Mouse (Mus musculus): ENCODE measurements at regions not wholly inside any gene's neighbourhood (a gene's known extent, or its start where the extent isn't known, plus 50 kb on each side); places are given as distances from the start of the nearest gene placed in this dataset.

GRCm38 (mm10) chr13:5964626-5965025, 103.3 kb downstream of the Klf6 start:
- WGBS (ENCODE audit: insufficient replicate concordance) = 94% methylated on average over 1 of the region's 1 CpGs
- no peak for ATAC-seq (replicated peaks; ENCODE audit: insufficient number of reproducible peaks, low FRiP score, low TSS enrichment)
- H3K4me1 ChIP-seq (ENCODE audit: control insufficient read depth, insufficient read depth, low read length) = no peaks in the 10 kb centered on the region

GRCm38 (mm10) chr13:5978615-5979014, 117.3 kb downstream of the Klf6 start:
- no peak overlapping the region for H3K4me3 ChIP-seq (ENCODE audit: low read depth, low read length)
- WGBS (ENCODE audit: insufficient replicate concordance) = 67% methylated on average over 1 of the region's 1 CpGs
- no peaks in the 10 kb centered on the region for H3K9me3 ChIP-seq (replicated peaks; ENCODE audit: control insufficient read depth, low read length)
- no peaks in the 10 kb centered on the region for H3K4me1 ChIP-seq (ENCODE audit: control insufficient read depth, insufficient read depth, low read length)
- H3K27me3 ChIP-seq (ENCODE audit: control insufficient read depth, insufficient read depth, low read length) = no peaks in the 10 kb centered on the region
- no peak overlapping the region for H3K9ac ChIP-seq (ENCODE audit: low read depth, low read length)
- H3K27ac ChIP-seq (ENCODE audit: low read depth, low read length) = no peak overlapping the region
- H3K36me3 ChIP-seq (ENCODE audit: control insufficient read depth, insufficient read depth, low read length) = no peaks in the 10 kb centered on the region
- no peak for ATAC-seq (replicated peaks; ENCODE audit: insufficient number of reproducible peaks, low FRiP score, low TSS enrichment)
- H3K4me2 ChIP-seq = no peak overlapping the region

More at GRCm38 (mm10) chr13:5964626-5965025, 103.3 kb downstream of the Klf6 start:
- Histone ChIP-seq H3K27ac (ENCODE audit: low read depth, low read length) (no peak overlapping the region), H3K4me2 (no peak overlapping the region), H3K4me3 (ENCODE audit: low read depth, low read length) (no peak overlapping the region), H3K27me3 (ENCODE audit: control insufficient read depth, insufficient read depth, low read length) (no peaks in the 10 kb centered on the region), H3K9me3 (replicated peaks; ENCODE audit: control insufficient read depth, low read length) (no peaks in the 10 kb centered on the region), H3K36me3 (ENCODE audit: control insufficient read depth, insufficient read depth, low read length) (no peaks in the 10 kb centered on the region), H3K9ac (ENCODE audit: low read depth, low read length) (no peak overlapping the region)

DNA sequence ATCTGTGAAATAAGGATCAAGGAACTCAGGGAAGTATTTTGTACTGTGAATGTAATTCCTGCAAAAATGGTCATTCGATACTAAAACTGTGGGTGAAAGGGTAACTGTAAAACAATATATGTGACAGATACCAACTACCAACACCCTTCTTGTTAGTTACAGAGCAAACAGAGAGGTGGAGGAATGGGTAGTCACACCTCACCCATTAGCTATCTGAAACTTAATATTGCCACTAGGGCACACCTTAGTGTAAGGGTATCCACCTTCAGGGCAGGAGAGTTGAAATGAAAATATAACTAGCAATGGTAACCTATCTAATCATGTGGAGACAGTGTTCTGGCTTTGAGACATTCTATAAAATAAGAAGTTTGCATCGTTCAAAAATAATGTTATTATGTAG, 126.2 kb downstream of the Klf6 start:
- Histone ChIP-seq H3K27me3 (ENCODE audit: control insufficient read depth, insufficient read depth, low read length) (no peaks in the 10 kb centered on the region), H3K27ac (ENCODE audit: low read depth, low read length) (no peak overlapping the region), H3K4me3 (ENCODE audit: low read depth, low read length) (no peak overlapping the region), H3K4me2 (no peak overlapping the region), H3K4me1 (ENCODE audit: control insufficient read depth, insufficient read depth, low read length) (no peaks in the 10 kb centered on the region), H3K9ac (ENCODE audit: low read depth, low read length) (no peak overlapping the region), H3K36me3 (ENCODE audit: control insufficient read depth, insufficient read depth, low read length) (no peaks in the 10 kb centered on the region), H3K9me3 (replicated peaks; ENCODE audit: control insufficient read depth, low read length) (no peaks in the 10 kb centered on the region)
- ATAC-seq (replicated peaks; ENCODE audit: insufficient number of reproducible peaks, low FRiP score, low TSS enrichment) = no peak
- WGBS (ENCODE audit: insufficient replicate concordance) = 90% methylated on average over 2 of the region's 2 CpGs

GRCm38 (mm10) chr13:5988407-5988806, 127.1 kb downstream of the Klf6 start:
- ATAC-seq (replicated peaks; ENCODE audit: insufficient number of reproducible peaks, low FRiP score, low TSS enrichment) = no peak
- H3K27me3 ChIP-seq (ENCODE audit: control insufficient read depth, insufficient read depth, low read length) = no peaks in the 10 kb centered on the region
- H3K27ac ChIP-seq (ENCODE audit: low read depth, low read length) = no peak overlapping the region
- H3K9me3 ChIP-seq (replicated peaks; ENCODE audit: control insufficient read depth, low read length) = no peaks in the 10 kb centered on the region
- H3K4me2 ChIP-seq = no peak overlapping the region
- no peak overlapping the region for H3K4me3 ChIP-seq (ENCODE audit: low read depth, low read length)
- no peaks in the 10 kb centered on the region for H3K36me3 ChIP-seq (ENCODE audit: control insufficient read depth, insufficient read depth, low read length)
- H3K9ac ChIP-seq (ENCODE audit: low read depth, low read length) = no peak overlapping the region
- no peaks in the 10 kb centered on the region for H3K4me1 ChIP-seq (ENCODE audit: control insufficient read depth, insufficient read depth, low read length)
- 82% methylated on average over 7 of the region's 7 CpGs for WGBS (ENCODE audit: insufficient replicate concordance)

DNA sequence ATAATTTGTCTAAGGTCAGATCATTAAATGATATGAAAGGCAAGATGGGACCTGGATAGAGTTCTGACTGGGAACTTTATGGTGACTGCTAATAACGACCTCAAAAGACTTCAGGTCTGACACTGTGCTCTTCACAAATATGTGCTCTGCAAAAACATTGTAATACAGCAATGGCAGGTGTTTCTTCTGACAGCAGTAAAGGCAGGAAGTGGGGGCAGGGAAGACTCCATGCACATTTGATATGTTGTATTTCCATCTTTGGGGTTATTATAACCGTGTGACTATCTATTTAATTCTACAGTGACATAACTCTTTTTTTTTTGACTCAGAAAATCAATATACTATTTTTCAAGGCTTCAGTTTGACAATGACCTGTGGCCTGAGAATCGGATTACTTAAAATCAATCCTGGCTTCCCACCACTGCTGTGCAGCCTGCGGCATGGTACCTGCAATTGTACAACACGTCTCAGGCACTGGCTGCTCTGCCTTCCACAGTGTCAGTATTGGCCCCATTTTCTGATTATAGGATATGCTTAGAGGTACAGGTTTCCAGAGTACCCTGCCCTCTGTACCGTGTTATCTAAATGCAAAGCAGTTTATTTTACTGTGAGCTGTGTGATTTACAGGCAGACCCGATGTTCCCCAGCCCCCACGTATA, 139.4 kb downstream of the Klf6 start:
- 76% methylated on average over 8 of the region's 8 CpGs for WGBS (ENCODE audit: insufficient replicate concordance)
- Histone ChIP-seq H3K9ac (ENCODE audit: low read depth, low read length) (no peak overlapping the region), H3K9me3 (replicated peaks; ENCODE audit: control insufficient read depth, low read length) (no peaks in the 10 kb centered on the region), H3K27me3 (ENCODE audit: control insufficient read depth, insufficient read depth, low read length) (no peaks in the 10 kb centered on the region), H3K4me1 (ENCODE audit: control insufficient read depth, insufficient read depth, low read length) (no peaks in the 10 kb centered on the region), H3K27ac (ENCODE audit: low read depth, low read length) (no peak overlapping the region), H3K4me2 (no peak overlapping the region), H3K36me3 (ENCODE audit: control insufficient read depth, insufficient read depth, low read length) (no peaks in the 10 kb centered on the region), H3K4me3 (ENCODE audit: low read depth, low read length) (no peak overlapping the region)
- ATAC-seq (replicated peaks; ENCODE audit: insufficient number of reproducible peaks, low FRiP score, low TSS enrichment) = no peak

DNA sequence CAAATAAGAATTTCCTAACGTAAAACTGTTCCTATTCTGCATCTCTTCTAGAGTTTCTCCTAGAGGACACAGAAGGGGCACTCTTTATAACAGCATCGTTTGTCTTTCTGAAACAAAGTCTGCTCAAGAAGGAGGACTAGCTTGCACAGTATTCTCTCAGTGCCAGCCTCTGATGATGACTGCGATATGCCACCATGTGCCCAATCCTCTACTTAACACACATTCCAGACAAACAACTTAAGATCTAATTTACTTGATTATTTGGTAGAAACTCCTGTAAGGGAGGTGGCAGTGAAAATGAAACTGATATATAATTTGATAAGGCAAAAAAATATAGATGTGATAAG, 139.9 kb downstream of the Klf6 start:
- no peaks in the 10 kb centered on the region for H3K27me3 ChIP-seq (ENCODE audit: control insufficient read depth, insufficient read depth, low read length)
- no peak for ATAC-seq (replicated peaks; ENCODE audit: insufficient number of reproducible peaks, low FRiP score, low TSS enrichment)
- no peak overlapping the region for H3K27ac ChIP-seq (ENCODE audit: low read depth, low read length)
- no peak overlapping the region for H3K4me3 ChIP-seq (ENCODE audit: low read depth, low read length)
- H3K9ac ChIP-seq (ENCODE audit: low read depth, low read length) = no peak overlapping the region
- 80% methylated on average over 3 of the region's 3 CpGs for WGBS (ENCODE audit: insufficient replicate concordance)
- no peaks in the 10 kb centered on the region for H3K4me1 ChIP-seq (ENCODE audit: control insufficient read depth, insufficient read depth, low read length)
- no peaks in the 10 kb centered on the region for H3K9me3 ChIP-seq (replicated peaks; ENCODE audit: control insufficient read depth, low read length)
- no peak overlapping the region for H3K4me2 ChIP-seq
- no peaks in the 10 kb centered on the region for H3K36me3 ChIP-seq (ENCODE audit: control insufficient read depth, insufficient read depth, low read length)

DNA sequence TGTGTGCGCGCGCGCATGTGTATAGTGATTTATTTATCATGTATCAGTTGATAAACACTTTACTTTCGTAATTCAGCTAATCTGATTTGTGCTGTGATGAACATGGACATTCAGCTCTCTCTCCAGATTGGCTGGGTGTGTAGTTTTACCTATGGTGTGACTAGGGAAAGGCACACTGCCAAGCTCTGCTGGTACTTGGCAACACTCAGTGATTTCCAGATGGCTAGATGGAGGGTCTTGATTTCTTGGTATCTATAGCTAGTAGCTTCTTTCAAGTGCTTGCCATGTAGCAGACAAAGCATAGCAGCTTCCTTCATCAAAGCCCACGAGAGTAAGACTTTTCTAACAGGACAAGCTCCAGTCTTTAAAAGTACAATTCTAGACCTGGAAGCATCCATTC, 144.6 kb downstream of the Klf6 start:
- 86% methylated on average over 6 of the region's 6 CpGs for WGBS (ENCODE audit: insufficient replicate concordance)

DNA sequence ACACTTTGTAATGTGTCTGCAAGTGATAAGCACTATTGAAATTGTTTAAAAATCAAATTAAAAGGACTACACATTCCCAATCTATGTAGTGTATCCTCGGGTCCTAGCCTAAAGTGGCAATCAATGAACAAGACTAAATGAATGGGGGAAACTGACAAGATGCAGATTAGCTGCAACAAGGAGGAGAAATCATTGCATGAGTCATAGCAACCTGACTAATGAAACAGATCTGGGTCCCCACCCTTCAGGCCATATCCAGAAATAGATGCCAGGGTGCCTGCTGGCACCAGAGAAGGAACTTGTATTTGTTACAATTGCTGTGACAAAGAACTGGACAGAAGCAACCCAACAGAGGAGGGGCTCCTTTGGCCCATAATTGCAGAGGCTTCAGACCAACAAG, 148.4 kb downstream of the Klf6 start:
- H3K4me2 ChIP-seq = no peak overlapping the region
- H3K27me3 ChIP-seq (ENCODE audit: control insufficient read depth, insufficient read depth, low read length) = no peaks in the 10 kb centered on the region
- no peak for ATAC-seq (replicated peaks; ENCODE audit: insufficient number of reproducible peaks, low FRiP score, low TSS enrichment)
- no peak overlapping the region for H3K9ac ChIP-seq (ENCODE audit: low read depth, low read length)
- no peak overlapping the region for H3K27ac ChIP-seq (ENCODE audit: low read depth, low read length)
- no peaks in the 10 kb centered on the region for H3K4me1 ChIP-seq (ENCODE audit: control insufficient read depth, insufficient read depth, low read length)
- H3K36me3 ChIP-seq (ENCODE audit: control insufficient read depth, insufficient read depth, low read length) = no peaks in the 10 kb centered on the region
- H3K4me3 ChIP-seq (ENCODE audit: low read depth, low read length) = no peak overlapping the region
- WGBS (ENCODE audit: insufficient replicate concordance) = 53% methylated on average over 1 of the region's 1 CpGs
- H3K9me3 ChIP-seq (replicated peaks; ENCODE audit: control insufficient read depth, low read length) = no peaks in the 10 kb centered on the region

More for the DNA sequence above, 144.6 kb downstream of the Klf6 start:
- Histone ChIP-seq H3K9ac (ENCODE audit: low read depth, low read length) (no peak overlapping the region), H3K36me3 (ENCODE audit: control insufficient read depth, insufficient read depth, low read length) (no peaks in the 10 kb centered on the region), H3K4me1 (ENCODE audit: control insufficient read depth, insufficient read depth, low read length) (no peaks in the 10 kb centered on the region), H3K9me3 (replicated peaks; ENCODE audit: control insufficient read depth, low read length) (no peaks in the 10 kb centered on the region), H3K27me3 (ENCODE audit: control insufficient read depth, insufficient read depth, low read length) (no peaks in the 10 kb centered on the region), H3K4me3 (ENCODE audit: low read depth, low read length) (no peak overlapping the region), H3K27ac (ENCODE audit: low read depth, low read length) (no peak overlapping the region), H3K4me2 (no peak overlapping the region)
- ATAC-seq (replicated peaks; ENCODE audit: insufficient number of reproducible peaks, low FRiP score, low TSS enrichment) = no peak

DNA sequence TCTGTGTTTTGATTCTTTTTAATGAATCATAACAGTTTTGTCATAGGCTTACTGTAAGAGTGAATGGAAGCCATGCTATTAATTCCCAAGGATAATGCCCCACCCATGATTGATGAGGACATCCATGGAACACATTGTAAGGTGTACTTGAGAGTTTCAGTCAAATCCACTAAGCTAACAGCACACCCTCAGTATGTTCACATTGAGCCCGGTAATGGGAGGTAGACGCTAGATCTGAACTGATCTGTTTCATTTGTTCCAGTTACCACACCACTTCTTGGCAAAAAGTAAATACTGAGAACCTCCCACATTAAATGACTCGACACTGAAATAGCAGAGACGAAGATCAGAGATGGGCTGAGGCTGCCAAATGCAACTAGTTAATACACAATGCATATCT, 165.9 kb downstream of the Klf6 start:
- Histone ChIP-seq H3K9me3 (replicated peaks; ENCODE audit: control insufficient read depth, low read length) (no peaks in the 10 kb centered on the region), H3K27ac (ENCODE audit: low read depth, low read length) (no peak overlapping the region), H3K27me3 (ENCODE audit: control insufficient read depth, insufficient read depth, low read length) (no peaks in the 10 kb centered on the region), H3K4me2 (no peak overlapping the region), H3K9ac (ENCODE audit: low read depth, low read length) (no peak overlapping the region), H3K4me3 (ENCODE audit: low read depth, low read length) (no peak overlapping the region), H3K36me3 (ENCODE audit: control insufficient read depth, insufficient read depth, low read length) (no peaks in the 10 kb centered on the region), H3K4me1 (ENCODE audit: control insufficient read depth, insufficient read depth, low read length) (peaks cover 4% of the 10 kb centered on the region; the same call in 1 of the 2 replicates)
- WGBS (ENCODE audit: insufficient replicate concordance) = 80% methylated on average over 4 of the region's 4 CpGs
- no peak for ATAC-seq (replicated peaks; ENCODE audit: insufficient number of reproducible peaks, low FRiP score, low TSS enrichment)
